Mouse (Mus musculus): ENCODE measurements at regions not wholly inside any gene's neighbourhood (a gene's known extent, or its start where the extent isn't known, plus 50 kb on each side); places are given as distances from the start of the nearest gene placed in this dataset.

GRCm38 (mm10) chr17:66259697-66260096, 136.4 kb downstream of the Ddx11 start:
- DNase-seq = no peak

- no peak for DNase-seq
Observed at GRCm38 (mm10) chr17:66262681-66263240, 139.4 kb downstream of the Ddx11 start.

- DNase-seq = no peak
Observed at GRCm38 (mm10) chr17:66263405-66263804, 140.1 kb downstream of the Ddx11 start.

- no peak for DNase-seq
Observed at GRCm38 (mm10) chr17:66266803-66267202, 143.5 kb downstream of the Ddx11 start.

- DNase-seq = no peak
Observed at GRCm38 (mm10) chr17:66267831-66268230, 144.5 kb downstream of the Ddx11 start.

GRCm38 (mm10) chr17:66269567-66269966, 146.2 kb downstream of the Ddx11 start:
- DNase-seq = no peak

GRCm38 (mm10) chr17:66271906-66272305, 148.6 kb downstream of the Ddx11 start:
- no peak for DNase-seq

GRCm38 (mm10) chr17:66276778-66277177, 153.5 kb downstream of the Ddx11 start:
- peak; percentile 57 to 62 for DNase-seq

- DNase-seq = no peak
Observed at GRCm38 (mm10) chr17:66278037-66278436, 154.7 kb downstream of the Ddx11 start.

GRCm38 (mm10) chr17:66285295-66285694, 162.0 kb downstream of the Ddx11 start:
- no peak for DNase-seq

Measured in heart, adult 18-20 months (tissue).